Mouse (Mus musculus) macrophage (primary cell): ENCODE data around the gene Lxn. TPM values are rescaled to one million over a fixed set of nuclear protein-coding genes. Genes with fewer than 3 reads are reported as not detected.
A peak's percentile ranks its signal among the peaks of the same experiment; 100 is the strongest.

Source experiments
- H3K27ac ChIP-seq: fragments of 350-480 bp; formaldehyde crosslinking; 2 replicates; pipeline ENCODE4 v1.9.0; 2021
- H3K36me3 ChIP-seq: fragments of 350-480 bp; formaldehyde crosslinking; 2 replicates; pipeline ENCODE4 v1.9.0; 2021; ENCODE audit errors: inconsistent target
- H3K4me3 ChIP-seq: fragments of 350-480 bp; formaldehyde crosslinking; 2 replicates; pipeline ENCODE4 v1.9.0; 2021; ENCODE audit errors: inconsistent target
- H3K79me2 ChIP-seq: fragments of 350-480 bp; formaldehyde crosslinking; 2 replicates; pipeline ENCODE4 v1.9.0; 2021; ENCODE audit errors: inconsistent target
- WGBS: methylation state at CpG from one replicate; pipeline ENCODE4 v1.1.7; 2026; ENCODE audit warnings: inconsistent platforms; ENCODE audit not compliant: missing documents; 5-methylcytosine and 5-hydroxymethylcytosine counted together
- polyA plus RNA-seq: library from polyadenylated mRNA; stranded (reverse); fragments of 250-400 nt; gene quantifications from 3 replicates; pipeline ENCODE4 v1.2.4, GENCODE M21; 2018; ENCODE audit warnings: inconsistent platforms

Gene Lxn
- polyA plus RNA-seq, 1 experiment from 2014 or later = 58.6 TPM

DNA sequence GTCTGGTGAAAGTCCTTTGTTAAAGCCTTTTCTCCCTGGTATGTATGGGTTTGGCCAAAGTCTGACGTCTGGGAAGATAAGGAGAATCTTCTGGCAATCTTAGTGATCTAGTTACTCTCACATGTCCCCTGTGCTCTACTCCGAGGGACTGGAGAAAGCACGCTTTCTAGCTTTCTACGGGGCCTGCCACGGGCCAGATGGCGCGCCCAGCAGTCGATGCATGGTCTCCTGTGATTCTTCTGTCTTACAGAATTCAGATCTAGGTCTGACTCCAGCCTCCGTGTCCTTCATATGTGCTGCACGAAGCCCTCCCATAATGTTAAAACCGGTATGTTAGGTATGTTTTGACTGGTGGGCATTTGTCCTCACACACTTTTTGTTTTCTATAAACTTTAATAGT, 16.1 kb upstream of the Lxn start:
- Histone ChIP-seq H3K79me2 (no peaks in the 10 kb centered on the region), H3K27ac (no peak overlapping the region), H3K4me3 (no peak overlapping the region), H3K36me3 (peaks cover 13% of the 10 kb centered on the region)
- 95% methylated on average over 11 of the region's 11 CpGs for WGBS

DNA sequence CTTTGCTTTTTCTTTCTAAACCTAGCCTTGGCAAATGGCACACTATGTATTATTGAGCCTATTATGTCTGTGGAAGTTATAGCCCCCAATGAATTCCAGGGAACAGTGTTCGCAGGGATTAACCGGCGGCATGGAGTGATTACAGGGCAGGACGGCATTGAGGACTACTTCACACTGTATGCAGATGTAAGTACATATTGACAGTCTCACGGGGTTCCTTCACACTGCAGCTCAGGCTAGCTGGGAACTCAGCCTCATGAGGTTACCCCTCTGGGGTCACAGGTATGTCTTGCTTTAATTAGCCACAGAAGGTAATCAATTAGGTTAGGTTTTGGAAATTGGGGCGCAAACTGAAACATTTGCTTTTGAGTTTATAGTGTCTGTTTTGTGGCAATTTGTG, 9.7 kb upstream of the Lxn start:
- Histone ChIP-seq H3K36me3 (peaks cover 30% of the 10 kb centered on the region), H3K27ac (no peak overlapping the region), H3K4me3 (no peak overlapping the region), H3K79me2 (no peaks in the 10 kb centered on the region)
- 91% methylated on average over 6 of the region's 6 CpGs for WGBS

DNA sequence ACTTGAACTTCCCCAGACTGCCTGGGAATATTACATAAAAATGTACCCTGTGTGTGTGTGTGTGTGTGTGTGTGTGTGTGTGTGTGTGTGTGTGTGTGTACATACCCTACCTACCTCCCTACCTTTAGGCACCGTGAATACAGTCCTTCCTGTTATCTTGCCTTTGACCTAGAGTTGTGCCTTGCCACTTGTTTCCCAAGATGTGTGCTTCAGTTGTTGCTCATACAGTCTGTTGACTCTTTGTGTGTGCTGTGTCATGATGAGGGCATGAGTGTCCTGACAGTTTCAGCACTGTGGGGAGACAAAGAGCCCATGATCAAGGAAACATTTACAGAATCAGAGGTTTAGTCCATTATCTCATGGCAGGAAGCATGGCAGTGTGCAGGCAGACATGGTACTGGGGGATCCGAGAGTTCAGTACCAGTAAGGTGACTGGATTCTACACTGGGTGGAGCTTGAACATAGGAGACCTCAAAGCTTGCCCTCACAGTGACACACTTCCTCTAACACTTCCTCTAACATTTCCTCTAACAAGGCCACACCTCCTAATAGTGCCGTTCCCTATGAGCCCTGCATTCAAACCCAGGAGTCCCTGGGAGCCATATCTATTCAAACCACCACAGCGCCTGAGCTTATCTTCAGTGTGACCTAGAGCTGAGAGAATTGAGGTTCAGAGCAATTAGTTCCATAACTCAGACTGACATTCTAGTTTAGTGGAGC, 7.8 kb upstream of the Lxn start:
- Histone ChIP-seq H3K36me3 (peaks cover 42% of the 10 kb centered on the region), H3K79me2 (no peaks in the 10 kb centered on the region), H3K4me3 (no peak overlapping the region), H3K27ac (no peak overlapping the region)
- WGBS = 79% methylated on average over 4 of the region's 4 CpGs

DNA sequence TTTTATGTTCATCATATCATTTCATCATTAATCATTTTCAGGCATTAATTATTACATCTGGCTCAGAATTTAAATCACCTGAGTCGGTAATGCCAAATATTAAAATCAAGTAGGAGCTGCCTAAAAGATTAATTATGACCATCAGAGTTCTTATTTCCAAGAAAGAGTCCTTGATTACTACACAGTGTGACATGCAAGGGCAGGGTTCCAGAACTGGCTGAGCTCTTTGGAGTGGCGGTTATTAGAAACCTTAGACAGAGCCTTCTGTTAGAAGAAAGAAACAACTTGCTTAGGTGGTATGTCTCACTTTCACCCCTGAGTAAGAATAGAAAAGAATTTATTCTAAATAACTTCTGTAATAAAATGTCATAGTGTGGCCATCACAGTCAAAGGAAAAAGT, 3.6 kb upstream of the Lxn start:
- Histone ChIP-seq H3K4me3 (no peak overlapping the region), H3K36me3 (peaks cover 25% of the 10 kb centered on the region), H3K27ac (no peak overlapping the region), H3K79me2 (peaks cover 11% of the 10 kb centered on the region; the same call in 1 of the 2 replicates)
- 100% methylated on average over 2 of the region's 2 CpGs for WGBS

DNA sequence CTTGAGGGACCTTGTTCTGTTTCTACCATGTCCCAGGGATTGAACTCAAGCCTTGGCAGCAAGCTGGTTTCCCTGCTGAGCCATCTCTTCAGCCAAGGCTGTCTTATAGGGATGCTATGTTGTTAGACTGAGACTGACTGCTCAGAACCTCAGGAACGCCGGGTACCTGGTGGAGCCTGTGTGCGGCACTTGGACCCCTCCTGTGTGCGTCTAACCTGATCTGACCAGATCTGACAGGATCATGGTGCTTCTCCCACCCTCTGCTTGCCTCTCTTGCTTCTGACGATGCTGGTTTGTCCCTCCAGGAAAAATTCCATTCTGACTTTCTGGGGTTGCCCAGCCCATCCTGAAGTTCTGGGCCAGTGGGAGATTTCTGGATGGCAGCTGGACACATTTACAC, 2.9 kb upstream of the Lxn start:
- H3K27ac ChIP-seq = no peak overlapping the region
- peaks cover 25% of the 10 kb centered on the region for H3K36me3 ChIP-seq
- 96% methylated on average over 5 of the region's 5 CpGs for WGBS

DNA sequence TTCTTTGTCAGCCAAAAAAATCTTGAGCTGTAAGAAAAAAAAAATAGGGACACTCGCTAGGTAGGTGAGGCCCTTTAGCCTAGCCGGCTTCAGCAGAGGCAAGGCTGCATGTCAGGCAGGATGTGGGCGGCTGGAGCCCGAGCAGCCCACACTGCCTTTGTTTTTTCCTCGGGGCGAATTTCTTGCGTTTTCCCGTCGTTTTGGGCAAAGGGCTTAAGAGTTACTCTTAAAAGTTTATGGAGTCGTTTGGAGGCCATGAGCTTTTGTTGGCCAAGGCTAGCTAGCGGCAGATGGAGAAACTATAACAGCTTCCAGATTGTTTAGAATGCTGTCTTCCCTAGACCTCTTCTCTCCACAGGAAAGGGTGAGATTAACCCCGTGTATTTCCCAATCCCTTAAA, 725 bp downstream of the Lxn start:
- 7% methylated on average over 12 of the region's 12 CpGs for WGBS
- Histone ChIP-seq H3K27ac (peak overlapping the region; percentile 56), H3K36me3 (peaks cover 39% of the 10 kb centered on the region)

More for the DNA sequence above, 2.9 kb upstream of the Lxn start:
- H3K4me3 ChIP-seq = no peak overlapping the region
- peaks cover 11% of the 10 kb centered on the region; the same call in 1 of the 2 replicates for H3K79me2 ChIP-seq

DNA sequence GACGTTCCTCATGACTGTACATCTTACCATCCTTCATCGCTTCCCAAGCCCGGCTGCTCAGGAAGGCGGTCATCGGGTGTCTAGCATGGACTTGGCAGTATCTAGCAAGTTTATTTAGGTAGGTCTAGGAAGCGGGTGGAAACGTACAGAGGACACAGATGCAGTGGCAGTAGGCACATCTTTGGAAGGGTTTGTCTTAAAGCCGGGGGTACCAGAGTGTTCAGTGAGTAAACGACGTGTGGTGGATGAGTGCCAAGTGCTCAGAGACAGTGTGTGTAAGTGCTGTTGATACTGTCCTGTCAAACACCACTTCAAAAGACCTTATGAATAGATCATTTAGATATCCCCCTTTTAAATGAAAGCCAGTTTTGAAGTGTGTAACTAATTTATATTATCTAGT, 1.1 kb downstream of the Lxn start:
- H3K4me3 ChIP-seq = peak overlapping the region; percentile 75
- peak overlapping the region; percentile 56 for H3K27ac ChIP-seq
- WGBS = 62% methylated on average over 8 of the region's 10 CpGs
- peaks cover 39% of the 10 kb centered on the region for H3K36me3 ChIP-seq
- peaks cover 11% of the 10 kb centered on the region; the same call in 1 of the 2 replicates for H3K79me2 ChIP-seq

More for the DNA sequence above, 725 bp downstream of the Lxn start:
- Histone ChIP-seq H3K4me3 (peak overlapping the region; percentile 75), H3K79me2 (peaks cover 11% of the 10 kb centered on the region; the same call in 1 of the 2 replicates)

DNA sequence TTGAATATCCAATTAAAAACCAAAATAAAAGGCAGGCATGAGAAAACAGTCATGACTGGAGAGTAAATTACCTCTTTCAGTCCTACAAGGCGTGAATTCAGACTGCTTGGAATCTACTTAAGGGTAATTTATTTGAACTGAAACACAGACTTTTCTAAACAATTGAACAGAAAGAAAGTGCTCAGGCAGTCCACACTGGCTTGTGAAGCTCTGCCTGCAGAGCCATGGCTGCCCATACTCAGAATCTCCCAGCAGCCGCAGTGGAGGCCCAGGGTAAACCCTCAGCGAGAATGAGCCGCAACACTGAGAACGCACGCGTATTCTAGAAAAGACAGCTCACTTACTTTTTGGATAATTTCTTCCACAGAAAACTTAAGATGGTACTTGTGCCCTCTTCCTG, 1.7 kb downstream of the Lxn start:
- 96% methylated on average over 7 of the region's 7 CpGs for WGBS
- peaks cover 11% of the 10 kb centered on the region; the same call in 1 of the 2 replicates for H3K79me2 ChIP-seq
- no peak overlapping the region for H3K4me3 ChIP-seq
- no peak overlapping the region for H3K27ac ChIP-seq
- H3K36me3 ChIP-seq = peaks cover 42% of the 10 kb centered on the region; the same call in 1 of the 2 replicates

DNA sequence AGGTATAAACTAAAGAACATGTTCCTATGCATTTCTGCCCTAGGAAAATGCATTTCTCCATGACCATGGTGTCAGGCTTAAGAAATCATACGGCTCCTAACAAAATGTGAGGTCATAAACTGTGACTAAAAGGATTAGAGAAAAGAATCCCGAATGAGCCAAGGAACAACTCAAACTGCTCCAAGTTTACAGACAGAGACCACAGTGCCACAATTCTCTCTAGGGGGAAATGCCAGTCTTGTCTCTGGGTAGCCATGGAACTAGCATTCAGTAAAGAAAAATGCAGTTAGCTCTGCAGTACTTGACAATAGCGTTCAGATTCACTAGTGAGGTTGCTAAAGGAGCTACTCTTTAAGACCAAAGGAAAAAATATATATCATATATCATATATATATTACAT, 3.8 kb downstream of the Lxn start:
- H3K4me3 ChIP-seq = no peak overlapping the region
- H3K79me2 ChIP-seq = peaks cover 11% of the 10 kb centered on the region; the same call in 1 of the 2 replicates
- H3K27ac ChIP-seq = no peak overlapping the region
- WGBS = 100% methylated on average over 3 of the region's 3 CpGs
- H3K36me3 ChIP-seq = peaks cover 55% of the 10 kb centered on the region

DNA sequence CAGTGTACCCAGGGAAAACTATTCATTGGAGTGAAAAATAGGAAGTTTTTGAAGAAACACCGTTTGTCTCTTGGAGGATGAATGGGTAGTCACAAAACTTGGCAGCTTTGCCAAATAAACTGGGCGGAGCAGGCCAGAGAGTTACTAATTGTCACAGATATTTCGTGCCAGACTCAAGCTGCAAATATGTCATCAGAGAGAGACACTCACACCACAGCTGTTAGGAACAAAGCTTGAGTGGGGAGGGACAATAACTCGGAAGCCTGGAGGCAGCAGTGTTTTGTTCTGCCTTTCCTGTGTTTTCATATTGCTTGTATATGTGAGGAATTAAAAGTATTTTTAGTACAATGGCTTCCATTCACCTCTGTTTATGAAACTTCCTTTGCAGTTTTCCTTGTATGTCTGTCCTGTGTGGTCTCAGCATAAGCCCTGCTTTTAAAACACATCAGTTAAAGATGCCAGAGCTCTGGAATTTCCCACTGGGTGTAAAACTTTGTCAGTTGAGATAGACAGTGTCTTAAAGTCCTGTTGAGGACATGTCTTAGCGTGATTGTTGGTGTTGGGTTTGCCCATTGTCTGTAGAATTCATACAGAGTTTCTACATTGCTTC, 13.0 kb downstream of the Lxn start:
- Histone ChIP-seq H3K79me2 (no peaks in the 10 kb centered on the region), H3K36me3 (peaks cover 79% of the 10 kb centered on the region), H3K4me3 (no peak overlapping the region), H3K27ac (no peak overlapping the region)
- 85% methylated on average over 5 of the region's 5 CpGs for WGBS

DNA sequence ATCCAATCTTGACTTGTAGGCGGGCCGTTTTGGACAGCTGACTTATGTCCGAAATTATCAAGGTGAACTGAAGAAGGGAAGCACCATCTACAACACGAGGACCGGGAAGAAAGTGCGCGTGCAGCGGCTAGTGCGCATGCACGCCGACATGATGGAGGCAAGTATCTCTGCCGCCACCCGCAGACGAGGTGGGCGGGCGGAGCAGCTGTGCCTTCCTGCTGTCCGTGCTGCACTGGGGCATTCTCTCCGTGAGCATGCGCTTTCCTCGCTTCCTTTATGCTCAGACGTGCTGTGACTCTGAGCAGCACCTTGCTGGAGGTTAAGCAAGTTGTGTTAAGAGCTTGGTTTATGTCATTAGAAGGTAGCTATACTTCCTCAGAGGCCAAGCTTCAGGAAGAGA, 14.1 kb downstream of the Lxn start:
- no peak overlapping the region for H3K27ac ChIP-seq

DNA sequence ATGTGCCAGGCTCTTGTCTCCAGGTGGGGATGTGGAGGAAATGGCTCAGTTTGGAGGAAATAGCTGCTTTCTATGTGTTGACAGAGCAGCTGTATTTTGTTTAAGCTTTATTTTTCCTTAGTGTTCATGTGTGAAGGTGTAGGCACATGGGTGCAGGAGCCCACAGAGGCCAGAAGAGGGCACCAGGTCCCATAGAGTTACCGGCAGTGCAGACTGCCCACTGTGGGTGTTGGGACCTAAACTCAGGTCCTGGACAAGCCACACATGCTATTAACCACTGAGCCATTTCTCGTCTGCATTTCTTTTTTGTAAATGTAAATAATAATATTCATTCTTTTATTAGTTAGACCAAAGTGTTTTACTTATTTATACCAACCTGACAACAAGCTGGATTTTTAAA, 16.6 kb downstream of the Lxn start:
- no peak overlapping the region for H3K4me3 ChIP-seq
- H3K36me3 ChIP-seq = peaks cover 69% of the 10 kb centered on the region
- WGBS = 94% methylated on average over 2 of the region's 2 CpGs

More for the DNA sequence above, 14.1 kb downstream of the Lxn start:
- Histone ChIP-seq H3K4me3 (no peak overlapping the region), H3K79me2 (no peaks in the 10 kb centered on the region), H3K36me3 (peaks cover 72% of the 10 kb centered on the region)
- WGBS = 96% methylated on average over 20 of the region's 21 CpGs

DNA sequence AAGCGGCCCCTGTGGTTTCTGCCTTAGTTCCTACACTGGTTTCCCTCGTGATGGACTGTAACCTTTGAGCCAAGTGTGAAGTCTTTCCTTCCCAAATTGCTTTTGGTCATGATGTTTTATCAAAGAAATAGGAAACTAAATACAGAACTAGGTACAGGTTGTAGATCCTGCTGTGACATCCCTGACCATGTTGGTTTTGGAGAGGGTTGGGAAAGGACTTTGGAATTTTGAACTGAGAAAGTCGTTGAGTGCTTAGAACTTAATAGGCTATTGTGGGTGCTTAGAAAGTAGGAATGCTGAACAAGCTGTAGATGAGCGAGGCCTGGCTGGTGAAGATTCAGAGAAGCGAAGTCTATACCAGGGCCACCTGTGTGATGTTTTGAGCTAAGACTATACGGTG, 29.7 kb downstream of the Lxn start:
- Histone ChIP-seq H3K4me3 (no peak overlapping the region), H3K36me3 (peaks cover 56% of the 10 kb centered on the region), H3K79me2 (peaks cover 22% of the 10 kb centered on the region), H3K27ac (no peak overlapping the region)
- 93% methylated on average over 6 of the region's 6 CpGs for WGBS

More for the DNA sequence above, 16.6 kb downstream of the Lxn start:
- no peaks in the 10 kb centered on the region for H3K79me2 ChIP-seq
- H3K27ac ChIP-seq = no peak overlapping the region

DNA sequence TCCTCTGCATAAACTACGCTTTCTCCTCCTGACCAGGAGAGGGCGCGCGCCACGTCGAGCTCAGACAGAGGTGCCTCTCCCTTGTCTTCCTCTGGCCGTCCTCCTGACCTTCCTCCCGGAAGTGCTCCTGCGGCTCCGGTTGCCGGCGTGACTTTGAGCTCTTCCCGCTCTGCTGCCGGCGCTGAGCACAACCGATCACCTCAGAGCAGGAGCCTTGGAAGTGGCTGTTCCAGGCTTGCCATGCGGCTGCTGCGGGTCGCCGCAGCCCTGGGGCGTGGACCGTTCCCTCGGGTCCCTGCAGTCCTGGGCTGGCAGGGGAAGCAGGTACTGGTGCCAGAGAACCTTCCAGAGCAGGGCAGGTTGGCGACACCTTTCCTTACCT, 33.7 kb downstream of the Lxn start, which contains the start of gene Gfm1:
Gene Gfm1 (plus strand): TSS at position 98 of the 382 bp plus-strand sequence.
- H3K36me3 ChIP-seq = peaks cover 19% of the 10 kb centered on the region; the same call in 1 of the 2 replicates
- H3K27ac ChIP-seq = peak within 1 kb of the TSS; percentile 19; the same call in 1 of the 2 replicates
- under 1% methylated on average over 24 of the region's 24 CpGs for WGBS
- H3K4me3 ChIP-seq = peak within 1 kb of the TSS; percentile 98
- peaks cover 22% of the 10 kb centered on the region for H3K79me2 ChIP-seq

DNA sequence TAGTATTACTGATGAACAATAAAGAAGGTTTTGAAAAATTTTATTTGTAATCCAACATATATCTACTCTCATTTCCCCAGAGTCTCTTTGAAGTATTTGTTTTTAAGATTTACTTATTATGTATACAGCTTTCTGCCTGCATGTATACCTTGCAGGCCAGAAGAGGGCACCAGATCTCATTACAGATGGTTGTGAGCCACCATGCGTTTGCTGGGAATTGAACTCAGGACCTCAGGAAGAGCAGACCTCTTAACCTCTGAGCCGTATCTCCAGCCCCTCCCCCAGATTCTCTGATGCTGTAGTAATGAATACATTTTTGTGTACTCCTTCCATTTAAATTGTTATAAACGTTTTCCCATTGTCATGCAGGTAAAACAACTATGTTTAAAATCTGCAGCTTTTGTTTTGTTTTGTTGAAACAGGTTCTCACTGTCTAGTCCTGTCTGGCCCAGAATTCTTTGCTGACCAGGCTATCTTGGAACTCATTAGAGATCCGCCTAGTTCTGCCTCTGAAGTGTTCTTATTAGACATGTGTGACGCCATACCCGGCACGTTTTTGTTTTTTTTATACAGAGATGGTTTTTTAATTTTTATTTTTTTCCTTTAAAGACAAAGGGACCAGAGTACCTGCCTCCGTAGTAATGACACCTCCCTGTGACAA, 34.3 kb downstream of the Lxn start:
- H3K36me3 ChIP-seq = peaks cover 18% of the 10 kb centered on the region; the same call in 1 of the 2 replicates
- H3K4me3 ChIP-seq = peak overlapping the region; percentile 98
- H3K79me2 ChIP-seq = peaks cover 22% of the 10 kb centered on the region
- 38% methylated on average over 8 of the region's 8 CpGs for WGBS
- H3K27ac ChIP-seq = no peak overlapping the region
